Mouse (Mus musculus) forebrain, embryonic 15.5 days (tissue): ENCODE measurements around the gene Ttll13. TPM values are rescaled to one million over a fixed set of nuclear protein-coding genes. Genes with fewer than 3 reads are reported as not detected.

Experiments used
- ATAC-seq: fragments of 200-750 bp; cut with Nextera tagmentation; replicated peaks from 2 replicates; pipeline ENCODE4 v1.8.0; 2017; ENCODE audit warnings: mild to moderate bottlenecking, moderate TSS enrichment, moderate library complexity
- H3K27ac ChIP-seq: fragments of 300-500 bp; sonication (generic); replicated peaks from 2 replicates; pipeline ENCODE4 v1.5.1; 2015; ENCODE audit warnings: mild to moderate bottlenecking, inconsistent platforms
- H3K27me3 ChIP-seq: fragments of 300-500 bp; sonication (generic); 2 replicates; pipeline ENCODE4 v1.6.1; 2015; ENCODE audit warnings: inconsistent platforms
- H3K36me3 ChIP-seq: fragments of 300-500 bp; sonication (generic); 2 replicates; pipeline ENCODE4 v1.6.1; 2015; ENCODE audit warnings: mild to moderate bottlenecking, inconsistent platforms
- H3K4me1 ChIP-seq: fragments of 300-500 bp; sonication (generic); 2 replicates; pipeline ENCODE4 v1.6.1; 2015; ENCODE audit warnings: inconsistent platforms
- H3K4me2 ChIP-seq: fragments of 300-500 bp; sonication (generic); replicated peaks from 2 replicates; pipeline ENCODE4 v1.6.1; 2015; ENCODE audit warnings: mild to moderate bottlenecking, inconsistent platforms
- H3K4me3 ChIP-seq: fragments of 300-500 bp; sonication (generic); 2 replicates; pipeline ENCODE4 v1.5.1; 2015; ENCODE audit warnings: mild to moderate bottlenecking, inconsistent platforms
- H3K9ac ChIP-seq: fragments of 300-500 bp; sonication (generic); replicated peaks from 2 replicates; pipeline ENCODE4 v1.6.1; 2015; ENCODE audit warnings: mild to moderate bottlenecking, inconsistent platforms
- H3K9me3 ChIP-seq: fragments of 300-500 bp; sonication (generic); 2 replicates; pipeline ENCODE4 v1.6.1; 2016; ENCODE audit warnings: inconsistent platforms
- WGBS: fragments of 180-500 bp; shearing (Covaris S2); methylation state at CpG from one replicate; pipeline ENCODE4 v1.1.7; 2015; ENCODE audit warnings: mixed read lengths; 5-methylcytosine and 5-hydroxymethylcytosine counted together
- polyA plus RNA-seq: library from polyadenylated mRNA; unstranded; fragments of >200 nt; fragmentation: Nextera tagmentation; extraction: Ambion mirVana; gene quantifications from 2 replicates; pipeline ENCODE4 v1.2.1, GENCODE M21; 2015

The Ttll13 gene
- polyA plus RNA-seq, 1 experiment from 2014 or later: 1.1 TPM

- ATAC-seq: no peak
- Histone ChIP-seq H3K27me3 (no peaks in the 10 kb centered on the region), H3K27ac (no peak overlapping the region), H3K9ac (no peak overlapping the region), H3K4me2 (no peak overlapping the region), H3K36me3 (peaks cover 11% of the 10 kb centered on the region), H3K9me3 (no peaks in the 10 kb centered on the region), H3K4me3 (no peak overlapping the region), H3K4me1 (peaks cover 23% of the 10 kb centered on the region)
- WGBS: 94% methylated on average over 4 of the region's 4 CpGs
These were observed 52.6 kb downstream of the Ttll13 start for GRCm38 (mm10) chr7:80298754-80299153.

- Histone ChIP-seq H3K9me3 (no peaks in the 10 kb centered on the region), H3K9ac (no peak overlapping the region), H3K4me2 (no peak overlapping the region), H3K4me3 (no peak overlapping the region), H3K4me1 (peaks cover 21% of the 10 kb centered on the region), H3K27me3 (no peaks in the 10 kb centered on the region), H3K27ac (no peak overlapping the region), H3K36me3 (peaks cover 18% of the 10 kb centered on the region)
- no peak for ATAC-seq
- WGBS: 91% methylated on average over 3 of the region's 3 CpGs
These were observed 53.4 kb downstream of the Ttll13 start for GRCm38 (mm10) chr7:80299568-80299967.

- Histone ChIP-seq H3K9ac (no peak overlapping the region), H3K36me3 (peaks cover 36% of the 10 kb centered on the region), H3K4me2 (no peak overlapping the region), H3K9me3 (no peaks in the 10 kb centered on the region), H3K27ac (no peak overlapping the region), H3K4me3 (no peak overlapping the region), H3K27me3 (no peaks in the 10 kb centered on the region), H3K4me1 (peaks cover 7% of the 10 kb centered on the region)
- WGBS: 88% methylated on average over 2 of the region's 2 CpGs
- no peak for ATAC-seq
These were observed 55.3 kb downstream of the Ttll13 start for GRCm38 (mm10) chr7:80301522-80301921.

GRCm38 (mm10) chr7:80307766-80308165 is 61.6 kb downstream of the Ttll13 start:
- no peak overlapping the region for H3K4me2 ChIP-seq
- H3K27me3 ChIP-seq: no peaks in the 10 kb centered on the region
- no peaks in the 10 kb centered on the region for H3K9me3 ChIP-seq
- no peak overlapping the region for H3K9ac ChIP-seq
- no peaks in the 10 kb centered on the region for H3K4me1 ChIP-seq
- ATAC-seq: no peak
- no peak overlapping the region for H3K4me3 ChIP-seq
- H3K27ac ChIP-seq: no peak overlapping the region
- H3K36me3 ChIP-seq: peaks cover 62% of the 10 kb centered on the region
- 77% methylated on average over 3 of the region's 3 CpGs for WGBS

Other genes with a start within 250 kb of the Ttll13 start
- 21.1 and 22.1 TPM in 2 replicates for gene Zfp710, start 221.6 kb upstream of the Ttll13 start, polyA plus RNA-seq
- 299 and 300 TPM in 2 replicates for gene Idh2, start 131.0 kb upstream of the Ttll13 start, polyA plus RNA-seq
- 22.7 and 24.7 TPM in 2 replicates for gene Sema4b, start 59.5 kb upstream of the Ttll13 start, polyA plus RNA-seq
- 31.6 and 32.7 TPM in 2 replicates for gene Cib1, start 13.6 kb upstream of the Ttll13 start, polyA plus RNA-seq
- 3.6 and 3.9 TPM in 2 replicates for gene Gdpgp1, start 13.5 kb upstream of the Ttll13 start, polyA plus RNA-seq
- gene Ngrn, start 14.8 kb downstream of the Ttll13 start, polyA plus RNA-seq: 67.7 and 67.9 TPM in 2 replicates
- 17.4 and 19.8 TPM in 2 replicates for gene Vps33b, start 23.3 kb downstream of the Ttll13 start, polyA plus RNA-seq
- 91.2 and 94.4 TPM in 2 replicates for gene Prc1, start 48.1 kb downstream of the Ttll13 start, polyA plus RNA-seq
- 13.5 and 14.6 TPM in 2 replicates for gene Rccd1, start 78.1 kb downstream of the Ttll13 start, polyA plus RNA-seq
- gene Unc45a, start 94.6 kb downstream of the Ttll13 start, polyA plus RNA-seq: 48.2 and 54.3 TPM in 2 replicates
- 23.0 and 25.4 TPM in 2 replicates for gene Hddc3, start 96.7 kb downstream of the Ttll13 start, polyA plus RNA-seq
- gene Man2a2, start 125.0 kb downstream of the Ttll13 start, polyA plus RNA-seq: 19.2 and 20.3 TPM in 2 replicates
- 2.6 and 3.3 TPM in 2 replicates for gene Fes, start 141.6 kb downstream of the Ttll13 start, polyA plus RNA-seq
- gene Furin, start 159.1 kb downstream of the Ttll13 start, polyA plus RNA-seq: 4.8 and 4.9 TPM in 2 replicates